Mouse (Mus musculus): ENCODE results near the gene Timm13.

The Timm13 gene

DNA sequence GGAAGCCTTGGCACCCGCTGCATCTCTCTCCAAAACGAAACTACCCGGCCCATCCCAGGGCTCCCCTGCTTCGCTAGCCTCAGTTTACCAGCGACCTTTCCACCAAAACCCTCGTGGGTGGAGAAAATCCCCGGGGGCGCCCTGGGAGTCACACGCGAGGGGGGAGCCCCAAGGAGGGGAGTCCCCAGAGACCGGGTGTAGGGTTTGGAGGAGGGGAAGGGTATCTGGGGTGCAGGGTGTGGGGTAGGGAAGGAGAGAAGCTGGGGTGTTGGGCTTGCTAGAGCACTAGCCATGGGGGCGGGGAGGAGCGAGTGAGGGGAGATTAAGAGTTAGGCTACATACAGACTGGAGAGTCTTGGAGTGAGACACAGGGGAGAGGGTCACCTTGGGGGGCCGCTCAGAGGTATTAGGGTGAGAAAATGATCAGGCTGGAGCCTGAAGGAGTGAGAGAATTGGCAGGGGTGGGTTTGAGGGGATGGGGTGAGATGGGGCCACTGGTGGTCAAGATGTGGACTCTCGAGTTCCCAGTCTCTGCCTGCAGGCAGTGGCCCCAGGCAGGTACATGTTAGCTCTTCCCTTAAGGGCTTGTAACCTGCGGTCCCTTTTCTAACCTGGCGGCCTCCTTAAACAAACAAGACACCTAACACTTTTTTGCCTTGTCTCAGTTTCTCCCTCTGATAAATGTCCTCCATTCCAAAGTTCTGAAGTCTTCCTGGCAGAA, 32.1 kb upstream of the Timm13 start:
- DNase-seq (ENCODE audit: low spot score in 2 of 2) = no peak

DNA sequence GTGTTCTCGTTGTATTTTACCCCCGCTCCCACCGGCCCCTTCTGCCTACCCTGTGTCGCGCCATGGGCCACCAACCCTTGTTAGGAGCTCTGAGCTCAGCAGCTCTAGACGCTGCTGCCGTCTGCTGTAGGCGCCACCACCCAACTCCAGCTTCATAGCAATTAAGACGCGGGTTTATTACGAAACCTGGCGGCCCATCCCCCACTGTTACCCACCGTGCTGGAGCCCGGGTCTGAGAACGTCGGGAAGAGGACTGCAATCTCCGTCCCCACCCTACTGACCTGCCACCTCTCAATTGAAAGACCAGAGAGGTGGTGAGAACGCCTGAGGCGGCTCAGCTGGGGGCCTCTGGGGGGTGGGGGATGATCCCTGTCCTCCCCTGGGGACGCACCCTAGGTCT, 31.4 kb upstream of the Timm13 start:
- DNase-seq (ENCODE audit: low spot score in 2 of 2) = no peak

DNA sequence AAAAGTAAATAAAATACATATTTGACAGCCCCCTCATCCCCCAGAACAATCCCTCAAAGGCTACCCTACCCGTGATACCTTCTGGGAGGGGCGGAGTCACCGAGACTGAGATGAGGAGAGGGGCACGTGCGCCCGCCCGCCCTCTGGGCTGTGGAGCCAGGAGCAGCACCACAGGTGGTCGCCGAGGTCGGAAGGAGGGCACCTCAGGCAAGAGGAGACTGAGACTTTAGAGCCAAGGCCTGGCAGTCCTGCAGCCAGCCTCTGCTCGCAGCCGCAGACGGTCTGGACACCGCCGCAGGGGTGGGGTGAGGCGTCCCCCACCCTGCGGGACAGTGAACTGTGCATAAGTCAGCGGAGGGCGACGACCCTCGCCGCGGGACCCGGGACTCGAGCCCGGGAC, 30.9 kb upstream of the Timm13 start:
- no peak for DNase-seq (ENCODE audit: low spot score in 2 of 2)

DNA sequence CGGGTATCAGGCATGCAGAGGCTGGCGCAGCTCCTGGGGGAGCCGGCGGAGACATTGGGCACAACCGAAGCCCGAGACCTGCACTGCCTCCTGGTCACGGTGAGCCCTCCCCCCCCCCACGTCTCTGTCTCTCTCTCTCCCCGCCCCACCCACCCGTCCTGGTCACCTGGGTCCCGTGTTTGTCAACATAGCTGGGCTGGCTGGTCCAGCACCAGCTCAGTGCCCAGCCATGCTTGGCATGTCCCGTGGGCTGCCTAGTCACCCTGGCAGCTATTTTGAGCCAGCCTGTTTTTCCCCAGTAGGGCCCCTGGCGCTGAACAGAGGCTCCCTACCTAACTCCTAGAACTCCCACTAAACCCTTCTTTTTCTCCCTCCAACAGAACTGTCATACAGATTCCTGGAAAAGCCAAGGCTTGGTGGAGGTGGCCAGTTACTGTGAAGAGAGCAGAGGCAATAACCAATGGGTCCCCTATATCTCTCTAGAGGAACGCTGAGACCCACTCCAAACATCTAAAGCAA, 30.4 kb upstream of the Timm13 start:
- no peak for DNase-seq (ENCODE audit: low spot score in 2 of 2)

DNA sequence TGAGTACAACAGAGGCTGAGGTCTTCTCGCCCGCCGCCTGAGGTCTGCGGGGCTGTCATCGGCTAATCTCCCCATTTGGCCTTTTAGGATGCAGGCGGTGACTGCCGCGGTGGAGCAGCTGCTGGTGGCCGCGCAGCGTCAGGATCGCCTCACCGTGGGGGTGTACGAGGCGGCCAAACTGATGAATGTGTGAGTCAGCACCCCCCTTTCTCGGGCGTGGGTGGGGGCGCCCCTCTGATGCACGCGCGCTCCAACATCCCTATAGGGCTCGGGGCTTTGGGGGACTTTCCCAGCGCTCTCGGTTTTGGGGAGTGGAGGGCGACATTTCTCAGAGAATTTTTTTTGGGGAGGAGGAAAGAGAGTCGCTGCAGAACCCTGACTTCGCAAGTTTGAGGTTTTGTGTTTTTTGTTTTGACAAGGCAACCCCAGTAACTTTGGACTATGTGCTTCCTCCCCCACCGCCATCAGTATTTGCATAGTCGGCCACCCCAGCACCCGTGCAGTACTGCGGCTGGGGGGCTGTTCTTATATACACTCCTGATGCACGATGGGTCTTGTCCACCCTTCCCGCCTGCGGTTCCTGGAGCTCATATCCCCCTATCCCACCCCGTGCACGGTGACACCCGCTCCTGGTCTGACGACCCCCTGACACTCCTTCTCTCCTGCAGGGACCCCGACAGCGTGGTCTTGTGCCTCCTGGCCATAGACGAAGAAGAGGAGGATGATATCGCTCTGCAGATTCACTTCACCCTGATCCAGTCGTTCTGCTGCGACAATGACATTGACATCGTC, 29.8 kb upstream of the Timm13 start:
- no peak for DNase-seq (ENCODE audit: low spot score in 2 of 2)

DNA sequence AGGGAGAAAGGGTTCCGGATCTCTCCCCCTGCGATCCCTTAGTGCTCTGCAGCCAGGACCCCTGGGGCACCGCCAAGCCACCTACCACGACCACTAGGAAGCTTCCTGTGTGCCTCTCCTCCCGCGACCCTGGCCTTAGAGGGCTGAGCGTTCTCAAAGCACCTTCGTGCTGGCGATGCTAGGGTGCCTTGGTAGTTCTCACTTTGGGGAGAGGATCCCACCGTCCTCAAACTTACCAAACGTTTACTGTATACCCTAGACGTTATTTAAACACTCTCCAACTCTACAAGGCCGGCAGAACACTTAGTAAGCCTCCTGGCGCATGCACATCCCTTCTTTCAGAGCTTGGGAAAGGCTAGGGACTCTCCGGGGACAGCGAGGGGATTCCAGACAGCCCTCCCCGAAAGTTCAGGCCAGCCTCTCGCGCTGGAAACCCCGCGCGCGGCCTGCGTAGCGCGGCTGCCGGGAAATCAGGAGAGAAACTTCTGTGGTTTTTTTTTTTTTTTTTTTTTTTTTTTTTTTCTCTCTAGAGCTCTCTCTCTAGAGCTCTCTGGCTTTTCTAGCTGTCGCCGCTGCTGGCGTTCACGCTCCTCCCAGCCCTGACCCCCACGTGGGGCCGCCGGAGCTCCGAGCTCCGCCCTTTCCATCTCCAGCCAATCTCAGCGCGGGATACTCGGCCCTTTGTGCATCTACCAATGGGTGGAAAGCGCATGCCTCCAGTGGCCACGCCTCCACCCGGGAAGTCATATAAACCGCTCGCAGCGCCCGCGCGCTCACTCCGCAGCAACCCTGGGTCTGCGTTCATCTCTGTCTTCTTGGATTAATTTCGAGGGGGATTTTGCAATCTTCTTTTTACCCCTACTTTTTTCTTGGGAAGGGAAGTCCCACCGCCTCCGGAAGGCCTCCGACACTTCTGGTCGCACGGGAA, 28.8 kb upstream of the Timm13 start, which contains the start of gene Gadd45b:
Gadd45b (plus strand) TSS at position 775 of the 928 bp plus-strand sequence.
- DNase-seq (ENCODE audit: low spot score in 2 of 2) = peak; percentile 96 to 99

DNA sequence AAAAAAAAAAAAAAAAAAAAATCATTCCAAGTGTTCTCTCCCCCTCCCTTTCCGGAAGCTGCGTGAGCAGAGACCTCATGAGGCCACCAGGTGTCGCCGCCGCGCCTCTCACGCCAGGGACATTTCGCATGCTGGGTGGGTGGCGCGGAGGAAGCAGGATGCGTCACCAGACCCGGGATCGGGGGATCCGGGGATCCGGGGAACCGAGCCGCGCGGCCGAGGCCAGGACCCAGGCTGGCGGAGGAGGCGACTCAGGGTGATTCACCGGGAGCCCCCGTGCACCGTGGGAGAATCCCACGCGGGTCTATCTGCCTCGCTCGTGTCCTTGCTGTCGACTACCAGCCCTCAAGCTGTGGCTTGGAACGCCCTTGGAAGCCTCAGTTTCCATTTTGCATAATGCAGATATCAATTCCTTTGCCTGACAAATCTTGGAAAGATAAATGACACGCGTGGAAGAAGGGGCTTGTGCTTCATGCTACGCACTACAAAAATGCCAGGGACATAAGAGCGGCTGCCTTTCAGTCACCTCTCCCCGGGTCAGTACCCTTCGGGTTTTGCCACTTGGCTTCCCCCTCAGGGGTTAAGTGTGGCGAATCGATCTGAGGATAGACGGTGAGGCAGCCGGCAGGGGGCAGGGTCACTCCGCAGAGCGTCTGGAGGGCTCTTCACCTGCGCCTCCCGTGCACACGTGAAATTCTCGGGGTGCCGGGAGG, 28.0 kb upstream of the Timm13 start:
- DNase-seq (ENCODE audit: low spot score in 2 of 2) = peak; percentile 80 to 83

DNA sequence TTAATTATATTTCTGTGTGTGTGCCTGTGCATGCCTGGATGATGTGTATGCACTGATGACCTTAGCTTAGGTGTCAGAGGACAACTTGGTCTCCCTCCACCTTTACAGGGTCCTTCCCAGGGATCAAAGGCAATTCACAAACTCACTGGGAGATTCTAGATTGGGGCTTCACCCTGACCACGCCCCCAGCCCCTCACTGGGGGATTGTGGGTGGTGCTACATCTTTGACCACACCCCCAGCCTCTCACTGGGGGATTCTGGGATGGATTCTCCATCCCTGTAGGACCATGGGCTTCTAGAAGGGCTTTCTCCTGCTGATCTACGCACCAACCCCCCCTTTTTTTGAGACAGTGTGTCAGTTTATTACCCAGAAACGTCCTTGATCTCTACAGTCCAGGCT, 24.7 kb upstream of the Timm13 start:
- DNase-seq (ENCODE audit: low spot score in 2 of 2) = no peak

DNA sequence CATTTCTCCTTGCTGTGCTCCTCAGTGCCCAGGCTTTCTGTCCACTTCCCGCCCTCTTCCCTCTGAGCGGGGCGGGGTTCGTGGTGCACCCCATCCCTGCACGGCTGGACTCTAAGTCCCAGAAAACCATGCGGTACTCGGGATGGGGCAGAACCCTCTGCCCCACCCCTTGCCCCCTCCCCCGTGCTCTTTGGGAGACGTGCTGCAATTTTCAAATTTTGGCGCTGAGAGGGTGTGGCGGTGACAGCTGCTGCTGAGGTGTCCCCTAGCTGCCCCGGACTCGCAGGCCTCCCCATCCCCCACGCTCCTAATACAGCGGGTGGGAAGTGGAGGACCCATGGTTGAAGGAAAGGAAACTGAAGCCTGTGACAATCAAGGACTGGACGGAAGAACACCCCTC, 21.2 kb upstream of the Timm13 start:
- DNase-seq (ENCODE audit: low spot score in 2 of 2) = no peak

DNA sequence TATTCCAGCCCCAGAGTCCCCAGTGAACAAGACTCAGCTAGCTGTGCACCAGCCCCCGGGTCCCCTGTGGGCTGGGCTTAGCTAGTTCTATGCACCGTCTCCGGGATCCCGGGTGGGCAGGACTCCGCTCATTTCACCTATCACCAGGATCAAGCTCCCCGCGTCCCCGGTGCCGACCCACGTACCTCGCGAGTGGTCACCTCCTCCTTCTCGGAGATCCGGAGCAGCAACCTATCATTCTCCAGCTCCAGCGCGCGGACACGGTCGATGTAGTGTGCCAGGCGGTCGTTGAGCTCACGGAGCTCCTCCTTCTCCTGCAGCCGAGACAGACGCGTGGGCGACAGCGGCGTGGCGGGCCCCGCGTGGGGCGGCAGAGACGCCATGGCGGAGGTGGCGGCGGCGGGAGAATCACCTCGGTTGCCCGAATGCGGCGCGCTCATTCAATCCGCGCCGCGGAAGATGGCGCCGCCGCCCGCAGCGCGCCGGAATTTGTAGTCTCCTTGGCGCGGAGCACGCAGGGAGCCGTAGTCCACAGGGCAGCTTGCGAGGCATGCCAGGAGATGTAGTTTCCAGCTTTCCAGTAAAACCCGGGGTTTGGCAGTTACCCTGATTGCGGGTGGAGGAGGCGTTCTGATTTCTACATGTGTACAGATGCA, 17.1 kb upstream of the Timm13 start, which contains the start of gene Lmnb2:
Lmnb2 (minus strand) TSS at position 467 of the 656 bp plus-strand sequence.
- peak; percentile 55 to 58 for DNase-seq (ENCODE audit: low spot score in 2 of 2)

DNA sequence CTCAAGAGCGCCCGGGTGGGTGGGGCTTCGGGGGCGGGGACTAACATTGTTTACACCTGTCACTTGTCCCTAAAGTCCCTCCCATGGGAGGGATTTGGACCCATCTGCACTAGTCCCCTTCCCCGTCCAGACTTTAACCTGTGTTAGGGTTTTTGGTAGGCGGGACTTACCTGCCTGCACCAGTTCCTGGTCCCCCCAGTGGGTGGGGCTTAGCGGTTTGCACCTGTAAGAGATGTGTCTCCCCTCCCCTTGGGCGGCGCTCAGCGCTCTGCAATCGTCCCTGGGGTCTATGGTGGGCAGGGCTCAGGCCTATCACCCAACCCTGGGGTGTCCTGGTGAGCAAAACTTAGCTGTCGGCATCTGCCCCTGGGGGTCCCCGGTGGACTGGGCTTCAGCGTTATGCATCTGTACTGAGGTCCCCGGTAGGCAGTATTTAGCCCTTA, 16.6 kb upstream of the Timm13 start:
- no peak for DNase-seq (ENCODE audit: low spot score in 2 of 2)

DNA sequence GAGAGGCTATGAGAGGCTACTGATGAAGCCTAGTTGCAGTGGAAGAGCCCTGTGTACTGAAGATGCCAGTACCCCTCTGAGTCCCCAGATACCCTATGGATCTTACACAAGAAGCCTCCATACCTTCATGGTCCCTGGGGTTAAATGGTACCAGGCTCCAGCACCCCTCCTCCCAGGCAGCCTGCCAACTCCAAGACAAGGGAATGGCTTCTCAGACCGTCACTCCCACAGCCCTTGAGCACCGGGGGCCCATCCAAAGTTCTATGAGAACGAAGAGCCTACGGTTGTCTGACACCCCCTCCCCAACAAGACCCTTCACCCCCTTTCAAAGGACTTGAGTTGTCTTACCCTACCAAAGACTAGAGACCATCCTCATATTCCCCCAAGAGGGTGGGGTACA, 15.0 kb upstream of the Timm13 start:
- no peak for DNase-seq (ENCODE audit: low spot score in 2 of 2)

DNA sequence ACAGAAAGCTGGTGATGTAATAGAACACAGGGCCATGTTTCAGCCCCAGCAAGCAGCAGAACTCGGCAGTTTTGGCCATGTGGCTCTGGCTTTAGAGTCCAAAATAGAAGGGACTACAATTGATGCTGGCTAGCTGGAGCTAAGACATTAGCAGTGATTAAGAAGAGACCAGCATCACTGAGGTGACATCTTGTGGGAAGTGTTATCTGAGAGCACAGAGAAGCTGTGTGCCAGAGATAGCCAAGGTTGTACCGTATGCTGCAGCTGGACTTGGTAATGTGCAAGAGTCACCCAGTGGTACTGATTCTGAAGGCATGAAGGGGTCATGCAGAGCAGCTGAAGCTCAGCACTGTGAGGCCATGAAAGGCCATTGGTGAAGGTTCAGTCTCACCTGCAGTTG, 14.5 kb upstream of the Timm13 start:
- DNase-seq (ENCODE audit: low spot score in 2 of 2) = no peak

DNA sequence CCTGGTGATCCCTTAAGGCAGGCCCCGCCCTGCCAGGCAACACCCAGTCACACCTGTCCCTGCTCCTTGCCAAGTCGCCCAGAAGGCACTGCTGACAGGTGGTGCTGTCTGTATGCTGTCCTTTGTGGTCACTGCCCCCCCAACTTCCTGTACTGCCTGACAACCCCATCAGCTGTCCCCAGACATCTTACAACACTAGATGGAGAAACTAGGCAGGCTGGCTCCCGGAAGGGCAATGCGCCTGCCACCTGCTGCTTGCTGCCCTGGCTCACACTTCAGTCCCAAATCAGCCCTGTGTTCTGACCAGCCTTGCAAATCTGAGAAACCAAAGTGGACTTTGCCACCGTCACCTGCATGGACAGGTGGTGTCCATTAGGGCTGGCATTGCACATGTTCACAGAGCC, 13.5 kb upstream of the Timm13 start:
- DNase-seq (ENCODE audit: low spot score in 2 of 2) = no peak

DNA sequence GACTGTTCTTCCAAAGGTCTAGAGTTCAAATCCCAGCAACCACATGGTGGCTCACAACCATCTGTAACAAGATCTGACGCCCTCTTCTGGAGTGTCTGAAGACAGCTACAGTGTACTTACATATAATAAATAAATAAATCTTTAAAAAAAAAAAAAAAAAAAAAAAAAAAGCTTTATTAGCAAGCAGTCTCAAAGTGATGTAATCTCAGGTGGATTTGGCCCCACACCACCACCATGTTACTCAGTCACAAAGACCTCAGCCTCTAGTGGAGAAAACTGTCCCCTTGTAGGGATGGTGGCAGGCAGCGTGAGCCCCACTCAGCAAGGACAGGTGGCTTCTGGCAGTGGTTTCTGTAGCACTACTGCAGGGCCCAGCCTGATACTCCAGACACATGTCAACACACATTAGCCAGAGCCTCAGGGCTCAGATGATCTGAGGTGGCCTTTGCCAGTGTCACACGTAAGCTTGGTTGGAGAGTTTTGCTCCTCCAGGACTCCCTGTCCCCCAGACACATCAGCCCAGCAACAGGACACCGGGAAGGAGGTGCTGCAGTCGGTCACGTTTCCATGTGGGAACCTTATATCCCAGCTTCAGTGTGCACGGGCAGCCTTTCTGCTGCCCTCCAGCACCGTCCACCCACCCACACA, 12.7 kb upstream of the Timm13 start:
- no peak for DNase-seq (ENCODE audit: low spot score in 2 of 2)

DNA sequence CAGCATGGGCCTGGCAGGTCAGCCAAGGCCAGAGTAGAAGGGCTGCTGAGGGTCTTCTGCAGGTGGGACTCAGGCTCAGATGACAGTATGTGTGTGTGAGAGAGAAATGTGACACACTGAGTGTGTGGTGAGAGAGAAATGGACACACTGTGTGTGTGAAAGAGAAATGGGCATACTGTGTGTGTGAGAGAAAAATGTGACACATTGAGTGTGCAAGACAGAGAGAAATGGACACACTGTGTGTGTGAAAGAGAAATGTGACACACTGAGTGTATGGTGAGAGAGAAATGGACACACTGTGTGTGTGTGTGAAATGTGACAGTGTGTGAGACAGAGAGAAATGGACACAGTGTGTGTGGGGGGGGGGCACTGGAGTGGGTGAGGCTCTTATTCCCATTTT, 11.1 kb upstream of the Timm13 start:
- no peak for DNase-seq (ENCODE audit: low spot score in 2 of 2)

DNA sequence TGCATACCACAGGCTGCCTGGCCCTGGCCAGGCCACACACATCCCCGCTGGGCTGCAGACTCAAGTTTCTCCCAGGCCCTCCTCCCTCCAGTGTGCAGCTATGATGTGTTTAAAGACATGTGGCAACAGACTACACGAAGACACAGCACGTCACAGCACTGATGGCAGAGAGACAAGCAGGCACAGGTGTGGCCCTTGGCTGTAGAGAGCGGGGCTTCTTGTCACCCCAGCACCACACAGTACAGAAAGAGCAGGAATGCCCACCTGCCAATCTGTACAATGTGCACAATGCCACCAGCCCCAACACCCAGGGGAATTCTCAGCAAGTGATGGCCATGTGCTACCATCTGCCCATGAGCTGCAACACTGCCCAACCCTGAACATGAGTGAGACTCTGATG, 10.6 kb upstream of the Timm13 start:
- no peak for DNase-seq (ENCODE audit: low spot score in 2 of 2)

DNA sequence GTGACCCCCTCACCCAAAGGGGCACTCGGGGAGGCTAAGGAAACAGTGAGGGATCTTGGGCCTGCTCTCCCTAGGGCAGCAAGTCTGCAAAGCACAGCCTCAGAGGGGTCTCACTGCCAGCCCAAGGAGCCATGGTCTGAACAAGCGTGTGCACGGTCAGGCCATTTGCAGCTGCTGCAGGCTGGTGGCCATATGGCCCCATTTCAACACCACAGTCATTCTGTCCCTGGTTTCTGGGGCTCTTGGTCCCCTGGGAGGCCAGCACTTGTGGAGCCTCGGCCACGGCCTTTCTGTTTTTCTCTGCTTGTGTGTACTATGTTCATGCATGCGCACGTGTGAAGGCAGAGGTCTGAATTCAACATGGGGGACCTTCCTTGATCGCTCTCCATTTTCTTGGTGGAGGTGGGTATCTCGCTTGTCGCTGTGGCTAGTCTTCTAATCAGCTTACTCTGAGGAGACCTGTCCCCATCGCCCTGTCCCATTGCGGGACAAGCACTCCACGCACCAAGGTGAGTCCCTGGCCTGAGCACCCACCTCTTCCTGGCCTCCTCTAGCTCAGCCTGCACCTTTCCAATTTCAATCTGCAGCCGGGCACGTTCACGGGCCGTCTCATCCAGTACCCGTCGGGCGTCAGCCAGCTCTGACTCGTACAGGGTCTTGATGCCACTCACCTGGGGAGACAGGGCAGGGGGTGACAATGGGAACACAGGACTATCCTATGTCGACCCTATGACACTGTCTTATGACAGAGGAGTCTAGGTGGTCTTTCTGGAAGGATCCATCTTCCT, 8.8 kb upstream of the Timm13 start:
- no peak for DNase-seq (ENCODE audit: low spot score in 2 of 2)

DNA sequence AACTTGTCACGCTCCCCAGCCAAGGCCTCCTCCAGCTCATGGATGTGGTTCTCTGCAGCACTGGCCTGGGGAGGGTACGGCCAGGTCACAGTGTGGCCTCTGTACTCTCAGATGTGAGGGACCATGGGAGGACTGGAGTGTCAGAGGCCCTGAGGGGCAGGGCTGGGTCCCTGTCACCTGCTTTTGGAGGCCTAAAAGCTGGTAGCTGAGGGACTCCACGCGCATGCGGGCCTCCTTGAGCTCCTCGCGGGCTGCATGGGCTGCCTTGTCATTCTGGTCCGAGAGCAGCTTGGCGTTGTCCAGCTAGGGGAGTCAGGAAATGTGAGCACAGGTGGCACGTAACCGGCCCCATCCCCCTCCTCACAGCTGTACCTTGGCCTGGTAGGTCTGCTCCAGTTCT, 3.9 kb upstream of the Timm13 start:
- no peak for DNase-seq (ENCODE audit: low spot score in 2 of 2)

Measured in urinary bladder, adult 18-20 months (tissue).